Mouse (Mus musculus) embryonic facial prominence, embryonic 14.5 days (tissue): ENCODE measurements around the gene Jmjd8. TPM values are rescaled to one million over a fixed set of nuclear protein-coding genes. Genes with fewer than 3 reads are reported as not detected.

ENCODE experiments used
- ATAC-seq: fragments of 200-750 bp; cut with Nextera tagmentation; 2 replicates; pipeline ENCODE4 v1.8.0; 2017; ENCODE audit warnings: low read depth, moderate number of reproducible peaks, moderate TSS enrichment
- DNase-seq: peaks from one replicate; pipeline ENCODE4 v3.0.0-alpha.2; 2015; ENCODE audit warnings: low spot score
- H3K27ac ChIP-seq: fragments of 300-500 bp; sonication (generic); replicated peaks from 2 replicates; pipeline ENCODE4 v1.5.1; 2014; ENCODE audit warnings: low read depth, mild to moderate bottlenecking, low read length, moderate library complexity
- H3K27me3 ChIP-seq: fragments of 300-500 bp; sonication (generic); replicated peaks from 2 replicates; pipeline ENCODE4 v1.6.1; 2014; ENCODE audit warnings: low read length; ENCODE audit not compliant: control insufficient read depth, insufficient read depth
- H3K36me3 ChIP-seq: fragments of 300-500 bp; sonication (generic); 2 replicates; pipeline ENCODE4 v1.6.1; 2014; ENCODE audit warnings: low read length, mixed read lengths; ENCODE audit not compliant: control insufficient read depth, insufficient read depth
- H3K4me1 ChIP-seq: fragments of 300-500 bp; sonication (generic); 2 replicates; pipeline ENCODE4 v1.6.1; 2014; ENCODE audit warnings: antibody characterized with exemption, low read length; ENCODE audit not compliant: control insufficient read depth, insufficient read depth
- H3K4me2 ChIP-seq: fragments of 300-500 bp; sonication (generic); 2 replicates; pipeline ENCODE4 v1.6.1; 2014; ENCODE audit warnings: low read depth, mild to moderate bottlenecking, low read length, moderate library complexity, mixed read lengths
- H3K4me3 ChIP-seq: fragments of 300-500 bp; sonication (generic); 2 replicates; pipeline ENCODE4 v1.5.1; 2014; ENCODE audit warnings: low read depth, mild to moderate bottlenecking, low read length
- H3K9ac ChIP-seq: fragments of 300-500 bp; sonication (generic); 2 replicates; pipeline ENCODE4 v1.6.1; 2014; ENCODE audit warnings: low read depth, mild to moderate bottlenecking, low read length, moderate library complexity, mixed read lengths
- H3K9me3 ChIP-seq: fragments of 300-500 bp; sonication (generic); 2 replicates; pipeline ENCODE4 v1.6.1; 2016; ENCODE audit warnings: low read length; ENCODE audit not compliant: control insufficient read depth
- WGBS: fragments of 180-500 bp; shearing (Covaris S2); extraction: QIAGEN DNeasy Blood & Tissue Kit; methylation state at CpG from one replicate; pipeline ENCODE4 v1.1.7; 2014; 5-methylcytosine and 5-hydroxymethylcytosine counted together
- polyA plus RNA-seq: library from polyadenylated mRNA; unstranded; fragments of >200 nt; fragmentation: Nextera tagmentation; extraction: Ambion mirVana; gene quantifications from 2 replicates; pipeline ENCODE4 v1.2.1, GENCODE M21; 2014

Jmjd8 gene
- polyA plus RNA-seq, 1 experiment from 2014 or later, result 35.2 TPM

DNA sequence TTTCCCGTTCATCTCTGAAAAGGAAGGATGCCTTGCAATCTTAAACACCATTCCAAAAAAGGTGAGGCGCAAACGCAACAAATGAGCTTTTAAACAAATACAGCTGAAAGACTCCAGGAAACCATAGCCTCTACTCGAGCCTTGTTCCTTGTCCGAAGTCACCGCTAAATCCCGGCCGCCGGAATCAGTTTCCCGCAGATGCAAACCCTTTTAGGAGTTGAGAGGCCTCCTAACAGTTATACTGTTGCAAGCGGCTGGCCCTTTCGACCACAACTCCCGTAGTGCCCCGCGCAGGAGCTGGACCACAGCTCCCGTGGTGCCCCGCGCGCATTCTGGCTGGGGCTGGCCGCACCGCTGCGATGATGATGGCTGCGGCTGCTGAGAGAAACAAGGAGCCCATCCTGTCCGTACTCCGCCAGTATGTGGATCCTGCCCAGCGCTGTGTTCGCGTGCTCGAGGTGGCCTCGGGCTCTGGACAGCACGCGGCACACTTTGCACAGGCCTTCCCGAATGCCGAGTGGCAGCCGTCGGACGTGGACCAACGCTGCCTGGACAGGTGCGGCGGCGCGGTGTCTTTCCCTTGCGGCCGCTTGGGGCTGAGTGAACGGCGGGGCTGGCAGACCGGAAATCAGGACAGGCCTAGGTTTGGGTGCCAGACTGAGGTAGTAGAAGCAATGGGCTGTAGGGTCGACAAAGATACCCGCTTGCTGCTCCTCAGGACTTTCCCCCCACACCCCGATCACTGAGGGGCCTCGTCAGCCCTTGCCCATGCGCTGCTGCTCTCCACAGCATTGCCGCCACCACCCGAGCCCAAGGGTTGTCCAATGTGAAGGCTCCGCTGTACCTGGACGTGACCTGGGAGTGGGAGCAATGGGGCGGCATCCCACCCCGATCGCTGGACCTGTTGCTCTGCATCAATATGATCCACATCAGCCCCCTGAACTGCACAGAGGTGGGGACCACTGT, 46.8 kb downstream of the Jmjd8 start:
- WGBS, result 1% methylated on average over 44 of the region's 59 CpGs
- Histone ChIP-seq H3K36me3 (peaks cover 15% of the 10 kb centered on the region), H3K4me2 (peak overlapping the region; percentile 85), H3K4me3 (peak overlapping the region; percentile 79), H3K27ac (peak overlapping the region; percentile 94), H3K9me3 (no peaks in the 10 kb centered on the region), H3K9ac (peak overlapping the region; percentile 78), H3K4me1 (peaks cover 7% of the 10 kb centered on the region; the same call in 1 of the 2 replicates), H3K27me3 (no peaks in the 10 kb centered on the region)
- DNase-seq (peak; percentile 96), ATAC-seq (peak; percentile 96)

DNA sequence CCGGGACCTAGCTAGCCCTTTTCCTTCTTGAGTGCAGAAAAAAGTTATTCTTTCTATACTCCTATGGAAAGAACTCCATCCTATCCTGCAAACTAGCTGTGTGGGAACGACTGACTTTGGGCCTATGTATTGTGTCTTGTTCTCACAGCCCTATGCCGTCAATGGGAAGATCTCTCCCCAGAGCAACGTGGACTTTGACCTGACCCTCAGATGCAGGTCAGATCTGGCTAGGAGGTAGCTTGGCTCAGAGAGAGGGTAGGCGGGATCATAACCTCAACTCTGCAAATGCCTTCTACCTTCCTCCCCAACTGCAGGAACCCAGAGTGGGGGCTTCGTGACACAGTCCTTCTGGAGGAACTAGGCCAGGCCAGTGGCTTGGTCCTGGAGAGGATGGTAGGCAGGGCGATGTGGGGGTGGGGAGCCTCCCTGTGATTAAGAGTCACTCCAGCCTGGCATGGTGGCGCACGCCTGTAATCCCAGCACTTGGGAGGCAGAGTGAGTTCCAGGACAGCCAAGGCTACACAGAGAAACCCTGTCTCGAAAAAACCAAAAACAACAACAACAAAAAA, 47.8 kb downstream of the Jmjd8 start:
- Histone ChIP-seq H3K36me3 (peaks cover 15% of the 10 kb centered on the region), H3K9ac (peak overlapping the region; percentile 78), H3K4me3 (peak overlapping the region; percentile 79), H3K27me3 (no peaks in the 10 kb centered on the region), H3K4me1 (peaks cover 7% of the 10 kb centered on the region; the same call in 1 of the 2 replicates), H3K27ac (no peak overlapping the region), H3K4me2 (peak overlapping the region; percentile 85), H3K9me3 (no peaks in the 10 kb centered on the region)
- ATAC-seq (no peak), DNase-seq (no peak)
- WGBS, result 56% methylated on average over 10 of the region's 10 CpGs

DNA sequence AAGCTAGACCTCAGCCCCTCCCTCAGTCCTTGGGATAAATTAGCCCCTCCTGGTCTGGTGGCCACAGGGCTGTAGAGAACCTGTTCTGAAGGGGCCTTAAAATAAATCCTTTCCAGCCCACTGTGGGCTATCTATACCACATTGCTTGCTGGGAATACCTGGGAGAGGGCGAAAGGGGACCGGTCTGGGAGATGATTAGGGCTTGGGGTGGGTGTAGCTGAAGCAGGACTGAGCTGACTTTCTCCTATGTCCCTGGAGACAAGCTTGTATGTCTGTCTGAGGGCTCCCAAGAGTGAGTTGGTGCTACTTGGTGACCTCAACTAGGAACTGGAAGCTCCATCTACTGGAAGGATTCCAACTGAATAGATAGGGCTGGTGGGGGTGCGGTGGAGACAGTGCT, 48.4 kb downstream of the Jmjd8 start:
- 98% methylated on average over 3 of the region's 3 CpGs for WGBS
- Histone ChIP-seq H3K4me3 (no peak overlapping the region), H3K27ac (no peak overlapping the region), H3K27me3 (no peaks in the 10 kb centered on the region), H3K9me3 (no peaks in the 10 kb centered on the region), H3K36me3 (peaks cover 20% of the 10 kb centered on the region), H3K4me2 (no peak overlapping the region), H3K9ac (no peak overlapping the region), H3K4me1 (peaks cover 7% of the 10 kb centered on the region; the same call in 1 of the 2 replicates)
- no peak for DNase-seq
- no peak for ATAC-seq

DNA sequence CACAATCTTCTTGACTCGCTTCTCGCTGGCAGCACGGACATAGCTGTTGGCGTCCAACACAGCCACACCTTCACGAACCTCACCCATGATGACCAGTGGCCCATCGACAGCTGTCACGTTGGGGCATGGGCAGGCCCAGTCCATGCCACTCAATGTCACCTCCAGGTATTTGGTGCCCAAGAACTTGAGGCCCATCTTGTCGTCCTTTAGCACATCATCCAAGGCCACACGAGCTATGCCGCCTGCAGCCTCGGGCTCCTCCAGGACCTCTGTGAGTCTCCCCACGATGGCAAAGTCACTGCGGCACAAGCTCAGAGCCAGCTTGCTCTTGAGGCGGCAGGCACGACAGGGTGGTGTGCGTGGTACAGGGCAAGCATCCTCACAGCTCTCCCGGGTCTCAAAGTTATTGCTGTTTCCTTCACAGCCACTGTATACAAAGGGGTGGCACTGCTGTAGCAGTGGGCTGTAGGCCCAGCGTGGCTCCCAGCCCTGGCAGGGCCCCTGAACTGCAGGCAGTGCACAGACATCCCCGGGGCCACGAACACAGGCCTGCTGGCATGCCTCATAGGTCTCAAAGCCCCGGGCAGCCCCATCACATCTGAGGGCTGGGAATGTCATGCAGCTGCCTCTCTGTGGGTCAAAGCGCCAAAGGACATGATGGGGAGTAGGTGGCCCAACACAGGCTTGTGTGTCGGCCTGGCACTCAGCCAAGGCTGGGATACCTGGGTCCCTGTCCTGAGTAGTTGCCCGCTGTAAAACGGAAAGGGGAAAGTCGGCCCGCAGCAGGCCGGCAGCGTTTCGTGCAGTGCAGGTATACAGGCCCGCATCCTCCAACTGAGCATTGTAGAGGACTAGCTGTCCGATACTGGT, 49.3 kb downstream of the Jmjd8 start:
- Histone ChIP-seq H3K4me3 (no peak overlapping the region), H3K36me3 (peaks cover 30% of the 10 kb centered on the region), H3K27ac (no peak overlapping the region), H3K9me3 (no peaks in the 10 kb centered on the region), H3K27me3 (no peaks in the 10 kb centered on the region), H3K4me1 (peaks cover 7% of the 10 kb centered on the region; the same call in 1 of the 2 replicates), H3K9ac (no peak overlapping the region), H3K4me2 (no peak overlapping the region)
- 91% methylated on average over 30 of the region's 32 CpGs for WGBS
- DNase-seq (no peak), ATAC-seq (no peak)

DNA sequence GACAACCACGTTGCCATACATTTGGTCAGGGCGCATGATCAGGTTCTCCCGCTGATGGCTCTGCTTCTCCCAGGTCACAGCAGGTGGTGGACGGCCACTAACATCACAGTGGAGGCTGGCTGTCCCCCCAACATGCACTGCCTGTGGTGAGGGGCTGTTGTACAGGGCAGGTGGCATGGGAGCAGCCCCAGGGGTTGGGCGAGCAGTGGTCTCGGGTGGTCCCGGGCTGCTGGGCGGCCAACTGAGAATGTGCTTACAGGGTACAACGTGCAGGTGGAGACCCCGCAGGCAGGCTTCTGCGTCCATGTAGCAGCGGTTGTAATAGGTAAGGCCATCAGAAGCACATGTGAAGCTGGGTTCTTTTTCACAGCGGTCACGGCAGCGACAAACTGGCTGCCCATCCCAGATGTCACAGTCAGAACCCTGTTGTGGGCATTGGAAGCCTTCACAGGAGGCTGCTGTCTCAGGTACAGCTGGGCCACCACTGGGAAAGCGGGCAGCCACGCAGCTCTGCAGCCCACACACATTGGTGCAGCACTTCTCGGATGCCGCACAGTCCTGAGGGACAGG, 50.0 kb downstream of the Jmjd8 start:
- Histone ChIP-seq H3K4me1 (peaks cover 7% of the 10 kb centered on the region; the same call in 1 of the 2 replicates), H3K36me3 (peaks cover 37% of the 10 kb centered on the region), H3K27me3 (no peaks in the 10 kb centered on the region), H3K4me3 (no peak overlapping the region), H3K9me3 (no peaks in the 10 kb centered on the region), H3K9ac (no peak overlapping the region), H3K27ac (no peak overlapping the region), H3K4me2 (no peak overlapping the region)
- no peak for DNase-seq
- no peak for ATAC-seq
- WGBS, result 86% methylated on average over 19 of the region's 19 CpGs

DNA sequence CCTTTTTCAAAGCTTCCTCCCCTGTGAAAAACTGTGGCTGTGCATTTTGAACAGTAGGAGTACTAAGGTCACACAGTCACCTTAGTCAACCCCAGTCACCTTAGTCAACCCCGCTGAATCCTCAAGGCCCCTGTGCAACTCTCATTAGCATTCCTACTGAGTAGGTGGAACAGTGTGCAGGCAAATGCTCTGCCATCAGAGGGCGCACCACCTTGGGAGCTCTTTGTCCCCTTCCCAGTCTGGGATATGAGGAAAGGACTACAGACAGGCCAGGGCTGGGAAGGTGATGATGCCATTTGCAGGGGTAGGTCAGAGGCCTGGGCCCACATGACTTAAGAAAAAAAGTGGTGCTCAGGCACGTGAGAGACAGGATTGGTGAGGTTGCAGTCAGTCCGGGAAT, 50.6 kb downstream of the Jmjd8 start:
- no peak overlapping the region for H3K4me2 ChIP-seq
- H3K27me3 ChIP-seq, result no peaks in the 10 kb centered on the region
- peaks cover 43% of the 10 kb centered on the region for H3K36me3 ChIP-seq
- WGBS, result 46% methylated on average over 4 of the region's 4 CpGs
- no peak for ATAC-seq
- peaks cover 7% of the 10 kb centered on the region; the same call in 1 of the 2 replicates for H3K4me1 ChIP-seq
- H3K9me3 ChIP-seq, result no peaks in the 10 kb centered on the region
- no peak overlapping the region for H3K9ac ChIP-seq
- no peak overlapping the region for H3K27ac ChIP-seq
- no peak overlapping the region for H3K4me3 ChIP-seq
- no peak for DNase-seq

DNA sequence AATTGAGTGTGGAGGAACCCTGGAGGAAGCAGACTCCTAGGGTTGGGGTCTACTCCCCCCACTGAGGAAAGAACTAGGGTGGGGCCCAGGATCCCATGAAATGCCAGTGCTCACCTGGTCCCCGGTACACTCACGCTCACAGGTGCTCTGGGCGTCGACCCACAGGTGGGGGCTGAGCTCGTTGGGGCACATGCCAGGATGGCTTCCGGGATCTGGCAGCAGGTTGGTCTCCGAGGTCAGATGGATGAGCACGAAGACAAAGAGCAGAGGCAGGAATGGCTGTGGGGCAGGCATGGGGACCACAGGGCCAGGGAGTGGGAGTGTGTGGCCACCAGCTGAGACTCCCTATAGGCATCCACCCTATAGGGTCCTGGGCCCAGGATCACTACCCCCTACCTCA, 51.1 kb downstream of the Jmjd8 start:
- 71% methylated on average over 8 of the region's 8 CpGs for WGBS

More for the DNA sequence above, 51.1 kb downstream of the Jmjd8 start:
- Histone ChIP-seq H3K4me1 (peaks cover 7% of the 10 kb centered on the region; the same call in 1 of the 2 replicates), H3K36me3 (peaks cover 47% of the 10 kb centered on the region), H3K4me2 (no peak overlapping the region), H3K27ac (no peak overlapping the region), H3K9me3 (no peaks in the 10 kb centered on the region), H3K27me3 (no peaks in the 10 kb centered on the region), H3K9ac (no peak overlapping the region), H3K4me3 (no peak overlapping the region)
- no peak for ATAC-seq
- no peak for DNase-seq
